Mouse (Mus musculus): ENCODE results near the gene Cyp4a30b. TPM values are rescaled to one million over a fixed set of nuclear protein-coding genes. Genes with fewer than 3 reads are reported as not detected.

The Cyp4a30b gene
- not detected in 2 replicates for polyA plus RNA-seq (2015; fragmentation: Nextera tagmentation; extraction: Ambion mirVana)

DNA sequence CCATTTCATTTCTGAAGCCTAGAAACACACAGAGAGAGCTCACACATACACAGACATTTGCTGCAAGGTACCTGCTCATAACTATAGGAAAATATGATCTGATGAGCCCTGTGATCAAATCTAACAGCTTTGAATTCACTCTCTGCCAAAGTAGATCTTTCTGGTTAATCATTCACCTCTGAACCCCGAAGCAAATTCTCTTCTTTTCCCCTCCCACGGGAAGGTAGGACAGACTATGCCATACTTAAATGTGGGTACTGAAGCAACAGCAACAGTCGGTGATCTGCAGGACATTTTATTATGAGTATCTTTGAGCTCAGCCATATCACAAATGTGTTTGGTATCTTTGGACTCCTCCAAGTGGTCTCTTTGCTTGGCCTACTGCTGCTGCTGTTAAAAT is at the start of gene Cyp4a30b:
TSS of gene Cyp4a30b (plus strand) at position 301 of the 400 bp plus-strand sequence.

DNA sequence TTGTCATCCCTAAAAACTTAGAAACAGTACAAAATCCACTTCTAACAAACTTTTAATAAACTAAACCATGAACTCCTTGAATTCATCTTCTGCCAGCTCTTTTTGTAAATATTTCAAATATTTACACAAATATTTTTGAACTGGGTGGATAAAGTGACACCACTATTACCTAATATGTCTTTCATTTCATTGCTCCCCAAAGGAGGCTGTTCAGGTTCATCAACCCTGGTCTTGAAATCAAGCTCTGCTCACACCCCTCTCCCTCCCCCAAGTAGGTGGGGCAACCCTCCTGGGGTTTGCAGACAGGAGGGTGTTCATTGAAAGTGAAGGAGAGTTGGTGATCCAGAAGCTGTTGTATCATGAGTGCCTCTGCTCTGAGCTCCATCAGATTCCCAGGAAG is 41.1 kb upstream of the Cyp4a30b start, which contains the start of gene Cyp4a12b:
TSS of gene Cyp4a12b (plus strand) at position 301 of the 400 bp plus-strand sequence.

DNA sequence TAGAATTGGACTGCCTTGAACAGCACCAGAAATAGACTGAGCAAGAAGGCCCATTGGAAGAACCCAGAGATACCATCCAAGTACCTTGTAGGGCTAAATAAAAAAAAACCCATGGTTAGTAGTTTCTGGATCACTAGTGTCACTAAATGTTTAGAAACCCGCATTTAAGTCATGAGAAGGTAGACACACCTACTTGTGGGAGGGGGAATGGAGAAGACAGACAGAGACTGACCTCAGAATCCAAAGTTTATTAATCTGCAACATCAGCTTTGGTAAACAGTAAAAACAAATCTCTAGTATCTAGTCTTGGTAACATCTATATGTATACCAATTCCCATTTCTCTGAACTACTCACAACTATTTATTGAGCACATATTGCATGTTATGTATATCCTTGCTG is 43.6 kb downstream of the Cyp4a30b start, which contains the start of gene Cyp4a14:
TSS of gene Cyp4a14 (minus strand) at position 142 of the 400 bp plus-strand sequence.

DNA sequence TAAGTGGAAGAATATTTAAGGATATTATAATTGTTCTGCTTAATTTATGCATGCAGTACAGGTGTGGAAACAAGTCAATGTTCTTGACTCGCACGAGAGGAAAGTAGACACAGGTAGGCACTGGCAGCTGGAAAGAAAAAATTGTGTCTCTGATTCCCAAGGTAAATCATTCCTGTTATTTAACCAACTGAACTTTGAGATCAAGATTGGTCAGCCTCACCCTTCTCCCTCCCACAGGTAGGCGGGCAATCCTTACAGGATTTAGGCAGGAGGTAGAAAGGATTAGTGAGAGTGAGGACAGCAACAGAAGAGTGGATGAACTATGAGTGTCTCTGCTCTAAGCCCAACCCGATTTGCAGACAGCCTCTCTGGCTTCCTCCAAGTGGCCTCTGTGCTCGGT is 65.6 kb downstream of the Cyp4a30b start, which contains the start of gene Cyp4a10:
TSS of gene Cyp4a10 (plus strand) at position 265 of the 400 bp plus-strand sequence.

Other genes with a start within 250 kb of the Cyp4a30b start
- gene Cyp4a29, start 210.5 kb upstream of the Cyp4a30b start, polyA plus RNA-seq (2015; fragmentation: Nextera tagmentation; extraction: Ambion mirVana): not detected in 2 replicates
- gene Cyp4a12a, start 153.6 kb upstream of the Cyp4a30b start, polyA plus RNA-seq (2015; fragmentation: Nextera tagmentation; extraction: Ambion mirVana): not detected in 2 replicates
- not detected in 2 replicates for gene Cyp4a12b, start 41.0 kb upstream of the Cyp4a30b start, polyA plus RNA-seq (2015; fragmentation: Nextera tagmentation; extraction: Ambion mirVana)
- gene Cyp4a14, start 43.5 kb downstream of the Cyp4a30b start, polyA plus RNA-seq (2015; fragmentation: Nextera tagmentation; extraction: Ambion mirVana): 0.18 TPM in 1 of 2 replicates, not detected in the other
- 0.25 TPM in 1 of 2 replicates, not detected in the other for gene Cyp4a10, start 65.7 kb downstream of the Cyp4a30b start, polyA plus RNA-seq (2015; fragmentation: Nextera tagmentation; extraction: Ambion mirVana)
- gene Cyp4a31, start 111.0 kb downstream of the Cyp4a30b start, polyA plus RNA-seq (2015; fragmentation: Nextera tagmentation; extraction: Ambion mirVana): not detected in 2 replicates
- gene Cyp4a32, start 148.4 kb downstream of the Cyp4a30b start, polyA plus RNA-seq (2015; fragmentation: Nextera tagmentation; extraction: Ambion mirVana): not detected in 2 replicates
- gene Cyp4b1, start 195.1 kb downstream of the Cyp4a30b start, polyA plus RNA-seq (2015; fragmentation: Nextera tagmentation; extraction: Ambion mirVana): 0.98 and 2.1 TPM in 2 replicates

All from neural tube, postnatal 0 days (tissue).